Mouse (Mus musculus) erythroblast, embryonic 14.5 days (primary cell): ENCODE data around the gene Zfp512b.

Experiments
- GATA1 ChIP-seq: IDR thresholded peaks from 2 replicates; pipeline ENCODE4 v1.6.1; 2012; ENCODE audit warnings: low read length, inconsistent platforms, mixed read lengths
- TAL1 ChIP-seq: IDR thresholded peaks from 3 replicates; pipeline ENCODE4 v1.6.1; 2012; ENCODE audit warnings: low read length, inconsistent platforms, mixed read lengths

DNA sequence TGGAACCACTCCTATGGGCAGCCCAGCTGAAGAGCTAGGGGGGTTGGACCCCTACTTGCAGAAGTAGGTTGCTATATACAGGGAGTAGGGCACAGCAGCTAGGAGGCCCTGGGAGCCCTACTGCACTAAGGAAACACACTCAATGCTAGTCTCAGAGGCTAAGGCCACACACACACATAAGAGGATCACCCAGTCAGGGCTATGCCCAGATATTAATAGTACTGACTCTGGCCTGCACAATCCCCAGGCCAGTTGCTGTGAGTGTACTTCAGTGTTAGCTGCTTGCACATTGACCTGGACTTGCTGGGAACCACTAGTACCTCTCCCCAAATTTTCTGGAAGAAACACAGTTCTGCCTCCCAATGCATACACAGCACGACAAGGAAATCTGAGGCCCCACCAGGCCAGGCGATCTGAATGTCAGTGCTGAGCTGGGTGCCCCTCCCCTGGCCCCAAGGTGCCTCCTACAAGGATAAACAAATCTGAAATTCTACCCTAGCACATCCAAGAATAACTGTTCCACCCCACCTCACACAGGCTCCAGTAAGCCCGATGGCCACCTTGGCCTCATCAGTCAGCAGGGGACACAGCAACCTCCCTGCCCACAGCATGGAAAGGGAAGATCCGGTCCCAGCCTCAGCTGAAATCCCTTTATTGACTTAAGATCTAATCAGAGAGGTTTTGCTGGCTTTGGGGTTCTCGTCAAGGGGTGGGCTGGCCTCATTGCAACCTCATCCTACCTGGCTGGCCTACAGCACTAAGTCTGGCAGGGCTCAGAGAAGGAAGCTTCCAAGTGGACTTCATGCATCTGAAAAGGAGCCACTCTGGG, 13.6 kb downstream of the Zfp512b start:
- TF ChIP-seq GATA1: no peak
- TF ChIP-seq TAL1: no peak
